Mouse (Mus musculus): ENCODE results near the gene Bcl9l. TPM values are rescaled to one million over a fixed set of nuclear protein-coding genes. Genes with fewer than 3 reads are reported as not detected.

Bcl9l gene
- polyA plus RNA-seq, 1 experiment from 2014 or later, result 16.9 TPM

DNA sequence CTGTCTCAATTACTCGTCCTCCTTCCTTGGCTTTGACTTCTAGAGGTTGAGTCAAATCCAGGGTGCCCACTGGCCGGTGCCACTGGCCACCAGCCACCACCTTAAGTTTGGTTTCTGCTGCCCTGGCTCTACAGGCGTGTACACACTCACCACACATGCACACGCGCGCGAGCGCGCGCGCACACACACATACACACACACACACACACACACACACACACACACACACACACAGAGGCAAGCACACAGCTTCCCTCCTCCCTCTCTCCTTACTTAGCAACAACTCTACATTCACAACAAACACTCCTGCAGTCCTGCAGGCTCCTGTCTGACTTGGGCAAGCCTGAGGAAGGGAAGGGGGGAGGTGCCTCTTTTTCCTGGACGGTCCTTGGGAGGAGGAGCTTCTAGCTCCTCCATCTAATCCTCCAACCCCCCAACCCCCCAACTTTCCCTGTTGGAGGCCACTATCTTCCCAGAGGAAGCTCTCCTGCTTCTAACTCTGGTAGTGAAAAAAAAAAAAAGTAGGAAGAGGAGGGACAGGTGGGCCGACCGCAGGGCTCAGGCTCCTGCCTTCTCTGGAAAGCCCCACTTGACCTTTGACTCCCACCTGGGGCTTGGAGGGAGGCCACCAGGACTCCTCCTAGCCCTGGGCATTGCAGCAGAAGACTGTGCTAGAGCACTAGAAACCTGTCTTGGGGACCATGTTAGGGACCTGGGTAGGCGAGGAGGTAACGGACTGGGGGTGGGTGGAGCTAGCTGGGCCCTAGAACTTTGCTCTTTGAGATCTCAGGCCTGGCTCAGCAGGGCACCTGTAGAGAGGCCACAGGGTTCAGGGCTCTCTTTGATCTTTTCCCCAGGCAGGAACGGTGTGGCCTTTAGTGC is 7.7 kb downstream of the Bcl9l start:
- Histone ChIP-seq H3K9me3 (ENCODE audit: control insufficient read depth, low read length) (no peaks in the 10 kb centered on the region), H3K4me1 (ENCODE audit: control insufficient read depth, insufficient read depth, low read length) (peaks cover 88% of the 10 kb centered on the region), H3K27me3 (replicated peaks; ENCODE audit: control insufficient read depth, insufficient read depth, low read length) (no peaks in the 10 kb centered on the region), H3K27ac (replicated peaks; ENCODE audit: low read depth, low read length) (peak overlapping the region; percentile 92), H3K4me2 (ENCODE audit: low read depth, low read length) (peak overlapping the region; percentile 70), H3K36me3 (ENCODE audit: control insufficient read depth, insufficient read depth, low read length) (0 out of 2 replicates have a peak, but pooled peaks cover 8% of the 10 kb centered on the region), H3K9ac (ENCODE audit: low read depth, low read length) (peak overlapping the region; percentile 92), H3K4me3 (ENCODE audit: low read depth, low read length) (peak overlapping the region; percentile 82)
- 27% methylated on average over 7 of the region's 17 CpGs for WGBS
- DNase-seq (ENCODE audit: low spot score) (peak; percentile 76), ATAC-seq (ENCODE audit: low read depth) (no peak)

DNA sequence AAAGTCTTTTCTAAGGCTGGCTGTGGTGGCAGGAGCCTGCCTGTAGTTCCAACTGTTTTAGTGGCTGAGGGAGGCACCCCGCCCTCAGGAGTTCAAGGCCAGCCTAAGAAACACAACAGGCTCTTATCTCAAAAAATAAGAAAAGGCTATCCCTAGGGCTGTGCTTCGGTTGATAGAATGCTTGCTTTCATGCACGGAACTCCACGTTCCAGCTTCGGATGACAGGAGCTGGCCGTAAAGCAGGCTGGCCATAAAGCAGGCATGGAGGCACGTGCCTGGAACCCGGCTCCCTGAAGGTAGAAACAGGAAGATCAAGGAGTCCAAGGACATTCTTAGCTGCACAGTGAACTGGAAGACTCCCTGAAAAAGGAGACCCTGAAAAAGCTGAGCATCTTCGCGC is 8.7 kb downstream of the Bcl9l start:
- Histone ChIP-seq H3K4me2 (ENCODE audit: low read depth, low read length) (no peak overlapping the region), H3K9ac (ENCODE audit: low read depth, low read length) (no peak overlapping the region), H3K9me3 (ENCODE audit: control insufficient read depth, low read length) (no peaks in the 10 kb centered on the region), H3K27ac (replicated peaks; ENCODE audit: low read depth, low read length) (no peak overlapping the region), H3K4me3 (ENCODE audit: low read depth, low read length) (no peak overlapping the region), H3K27me3 (replicated peaks; ENCODE audit: control insufficient read depth, insufficient read depth, low read length) (no peaks in the 10 kb centered on the region), H3K36me3 (ENCODE audit: control insufficient read depth, insufficient read depth, low read length) (0 out of 2 replicates have a peak, but pooled peaks cover 4% of the 10 kb centered on the region), H3K4me1 (ENCODE audit: control insufficient read depth, insufficient read depth, low read length) (peaks cover 84% of the 10 kb centered on the region)
- 74% methylated on average over 10 of the region's 10 CpGs for WGBS
- ATAC-seq (ENCODE audit: low read depth) (no peak), DNase-seq (ENCODE audit: low spot score) (no peak)

DNA sequence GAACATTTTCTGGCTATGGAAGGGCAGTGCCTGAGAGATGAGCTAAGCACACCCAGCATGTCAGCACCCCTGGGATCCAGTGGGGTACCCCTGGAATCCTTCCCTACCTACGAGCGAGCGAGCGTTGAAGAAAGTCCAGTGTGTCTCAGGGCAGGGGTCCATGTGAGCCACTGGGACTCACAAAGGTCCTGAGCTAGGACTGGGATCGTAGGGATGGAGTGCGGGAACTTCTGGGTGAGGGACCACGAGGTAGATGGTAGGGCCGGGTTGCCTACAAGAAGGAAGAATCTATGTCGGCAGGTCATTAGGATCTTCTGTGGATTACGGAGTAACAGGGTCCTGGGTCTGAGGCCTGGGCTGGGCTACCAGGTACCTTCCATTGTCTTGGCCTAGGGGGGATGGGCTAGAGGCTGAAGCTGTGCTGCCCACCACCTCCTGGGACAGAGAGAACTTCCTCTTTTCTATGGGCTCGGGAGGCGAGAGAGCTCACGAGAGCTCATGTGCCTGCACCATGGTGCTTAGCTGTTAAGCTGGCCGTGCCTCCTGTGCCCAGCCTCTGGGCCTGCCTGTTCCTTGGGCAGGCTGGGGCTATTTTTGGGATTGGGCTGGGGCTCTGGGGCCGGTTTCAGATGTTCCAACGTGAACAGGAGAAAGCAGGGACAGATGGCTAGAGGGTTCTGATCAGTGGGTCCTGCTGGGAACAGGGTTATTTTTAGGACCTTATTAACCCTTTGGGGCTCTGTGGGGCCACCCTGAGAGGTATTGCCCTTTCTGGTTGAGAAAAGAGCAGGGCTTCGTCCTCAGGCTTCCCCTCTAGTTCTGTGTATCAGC is 10.2 kb downstream of the Bcl9l start:
- 56% methylated on average over 17 of the region's 17 CpGs for WGBS
- Histone ChIP-seq H3K36me3 (ENCODE audit: control insufficient read depth, insufficient read depth, low read length) (0 out of 2 replicates have a peak, but pooled peaks cover 4% of the 10 kb centered on the region), H3K9me3 (ENCODE audit: control insufficient read depth, low read length) (no peaks in the 10 kb centered on the region), H3K9ac (ENCODE audit: low read depth, low read length) (peak overlapping the region; percentile 47), H3K27me3 (replicated peaks; ENCODE audit: control insufficient read depth, insufficient read depth, low read length) (no peaks in the 10 kb centered on the region), H3K27ac (replicated peaks; ENCODE audit: low read depth, low read length) (peak overlapping the region; percentile 80; the same call in 1 of the 2 replicates), H3K4me1 (ENCODE audit: control insufficient read depth, insufficient read depth, low read length) (peaks cover 84% of the 10 kb centered on the region), H3K4me2 (ENCODE audit: low read depth, low read length) (peak overlapping the region; percentile 38), H3K4me3 (ENCODE audit: low read depth, low read length) (no peak overlapping the region)
- ATAC-seq (ENCODE audit: low read depth) (no peak), DNase-seq (ENCODE audit: low spot score) (no peak)

DNA sequence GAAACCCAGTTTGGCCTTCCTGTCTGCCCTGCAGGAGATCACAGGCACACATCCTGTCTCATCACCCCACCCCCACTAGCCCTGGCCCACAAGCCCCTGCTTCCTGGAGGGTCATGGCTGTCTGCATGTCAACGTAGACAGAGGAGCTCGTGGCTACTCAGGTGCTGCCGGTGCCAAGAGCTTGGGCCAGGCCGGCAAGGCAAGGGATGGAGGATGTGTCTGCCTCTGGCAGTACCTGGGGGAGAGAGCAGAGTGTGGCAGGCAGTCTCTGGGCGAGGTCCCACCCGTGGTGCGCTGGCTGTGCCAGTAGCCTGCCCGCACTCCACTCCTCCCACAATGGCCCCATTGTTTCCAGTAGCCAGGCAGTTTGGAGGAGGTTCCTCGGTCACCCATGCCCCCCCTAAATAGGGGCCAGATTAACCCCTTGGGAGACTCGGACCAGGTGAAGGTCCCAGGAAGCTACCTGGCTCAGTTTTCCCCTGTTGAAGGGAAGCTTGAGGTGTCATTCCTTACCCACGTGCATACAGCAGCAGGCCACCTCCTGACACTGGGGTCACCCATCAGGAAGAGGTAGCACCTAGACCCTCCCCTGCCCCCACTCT is 11.7 kb downstream of the Bcl9l start:
- peaks cover 76% of the 10 kb centered on the region for H3K4me1 ChIP-seq (ENCODE audit: control insufficient read depth, insufficient read depth, low read length)
- 0 out of 2 replicates have a peak, but pooled peaks cover 4% of the 10 kb centered on the region for H3K36me3 ChIP-seq (ENCODE audit: control insufficient read depth, insufficient read depth, low read length)
- H3K27ac ChIP-seq (replicated peaks; ENCODE audit: low read depth, low read length), result peak overlapping the region; percentile 80
- peak overlapping the region; percentile 26; the same call in 1 of the 2 replicates for H3K9ac ChIP-seq (ENCODE audit: low read depth, low read length)
- no peaks in the 10 kb centered on the region for H3K27me3 ChIP-seq (replicated peaks; ENCODE audit: control insufficient read depth, insufficient read depth, low read length)
- H3K9me3 ChIP-seq (ENCODE audit: control insufficient read depth, low read length), result no peaks in the 10 kb centered on the region
- peak overlapping the region; percentile 38 for H3K4me2 ChIP-seq (ENCODE audit: low read depth, low read length)
- DNase-seq (ENCODE audit: low spot score), result peak; percentile 61
- 17% methylated on average over 11 of the region's 11 CpGs for WGBS
- H3K4me3 ChIP-seq (ENCODE audit: low read depth, low read length), result peak overlapping the region; percentile 3; the same call in 1 of the 2 replicates
- ATAC-seq (ENCODE audit: low read depth), result no peak

DNA sequence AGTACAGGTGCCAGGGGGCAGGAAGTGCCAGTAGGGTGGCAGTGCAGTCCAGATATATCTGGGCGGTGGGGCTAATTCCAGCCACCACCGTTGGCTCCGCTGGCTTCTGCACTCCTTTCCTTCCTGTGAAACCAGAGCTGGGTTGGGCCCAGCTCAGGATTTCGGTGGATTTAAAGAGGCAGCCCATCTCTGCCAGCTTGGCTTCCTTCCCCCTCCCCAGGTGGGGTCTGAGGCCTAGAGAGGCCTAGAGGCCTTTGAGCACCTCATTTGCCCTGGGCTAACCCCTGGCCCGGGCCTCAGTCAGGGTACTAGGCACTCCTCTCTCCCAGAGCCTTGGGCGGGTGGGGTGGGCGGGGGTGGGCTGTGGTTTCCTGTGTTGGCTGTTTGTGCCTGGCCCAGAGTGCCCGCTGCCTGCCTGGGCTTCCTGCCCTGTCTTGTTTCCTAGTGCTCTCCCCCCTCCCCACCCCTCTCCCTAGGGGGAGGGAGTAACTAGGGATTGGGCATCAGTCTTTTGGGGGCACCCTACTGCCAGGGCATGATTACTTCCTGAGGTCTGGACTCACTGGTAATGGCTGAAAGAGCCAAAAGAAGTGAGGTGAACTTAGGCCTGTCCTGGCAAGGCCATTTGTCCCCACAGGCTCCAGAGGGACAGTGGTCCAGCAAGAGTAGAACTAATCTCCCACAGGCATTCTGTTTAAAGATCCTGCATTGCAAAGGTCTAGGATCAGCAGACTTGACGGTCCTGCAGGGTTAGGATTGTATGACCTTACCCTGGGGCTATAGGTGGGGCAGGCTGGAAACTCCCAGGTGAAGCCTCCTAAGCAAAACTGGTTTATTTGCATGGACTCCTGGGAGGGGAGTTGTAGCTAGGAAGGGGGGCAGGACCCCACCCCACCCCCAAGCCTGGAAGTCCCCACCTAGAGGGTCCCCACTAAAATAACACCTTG is 12.5 kb downstream of the Bcl9l start:
- Histone ChIP-seq H3K9ac (ENCODE audit: low read depth, low read length) (peak overlapping the region; percentile 26; the same call in 1 of the 2 replicates), H3K4me3 (ENCODE audit: low read depth, low read length) (peak overlapping the region; percentile 3; the same call in 1 of the 2 replicates), H3K4me2 (ENCODE audit: low read depth, low read length) (peak overlapping the region; percentile 38), H3K9me3 (ENCODE audit: control insufficient read depth, low read length) (no peaks in the 10 kb centered on the region), H3K4me1 (ENCODE audit: control insufficient read depth, insufficient read depth, low read length) (peaks cover 74% of the 10 kb centered on the region), H3K27ac (replicated peaks; ENCODE audit: low read depth, low read length) (peak overlapping the region; percentile 80), H3K27me3 (replicated peaks; ENCODE audit: control insufficient read depth, insufficient read depth, low read length) (no peaks in the 10 kb centered on the region), H3K36me3 (ENCODE audit: control insufficient read depth, insufficient read depth, low read length) (0 out of 2 replicates have a peak, but pooled peaks cover 4% of the 10 kb centered on the region)
- ATAC-seq (ENCODE audit: low read depth) (no peak), DNase-seq (ENCODE audit: low spot score) (peak; percentile 69)
- 32% methylated on average over 8 of the region's 9 CpGs for WGBS

DNA sequence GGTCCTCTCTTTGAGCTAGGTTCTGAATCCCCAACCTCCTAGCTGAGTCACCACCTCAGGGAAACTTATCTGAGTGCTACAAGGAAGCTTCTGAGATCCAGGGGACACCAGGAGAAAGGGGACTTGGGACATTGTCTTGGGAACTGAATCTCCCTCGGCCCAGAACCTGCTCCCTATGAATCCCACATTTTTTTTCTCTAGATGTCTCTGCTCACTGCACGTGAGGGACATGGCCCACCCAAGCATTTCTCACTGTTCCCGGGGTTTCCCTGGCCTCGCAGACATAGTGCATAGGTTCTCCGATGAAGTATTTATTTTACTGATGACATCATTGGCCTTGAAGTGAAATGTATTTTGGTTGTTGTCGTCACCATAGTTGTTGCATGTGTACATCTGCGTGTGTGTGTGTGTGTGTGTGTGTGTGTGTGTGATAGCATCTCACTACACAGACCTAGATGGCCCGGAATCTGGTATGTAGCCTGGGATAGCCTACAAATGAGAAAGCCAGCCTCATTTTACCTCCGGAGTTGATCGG is 13.3 kb downstream of the Bcl9l start:
- H3K9ac ChIP-seq (ENCODE audit: low read depth, low read length), result no peak overlapping the region; the same call in 1 of the 2 replicates
- H3K9me3 ChIP-seq (ENCODE audit: control insufficient read depth, low read length), result no peaks in the 10 kb centered on the region
- H3K27me3 ChIP-seq (replicated peaks; ENCODE audit: control insufficient read depth, insufficient read depth, low read length), result no peaks in the 10 kb centered on the region
- peaks cover 74% of the 10 kb centered on the region for H3K4me1 ChIP-seq (ENCODE audit: control insufficient read depth, insufficient read depth, low read length)
- no peak overlapping the region for H3K4me3 ChIP-seq (ENCODE audit: low read depth, low read length)
- H3K36me3 ChIP-seq (ENCODE audit: control insufficient read depth, insufficient read depth, low read length), result peaks cover 9% of the 10 kb centered on the region; the same call in 1 of the 2 replicates
- DNase-seq (ENCODE audit: low spot score), result no peak
- no peak overlapping the region for H3K4me2 ChIP-seq (ENCODE audit: low read depth, low read length)
- no peak for ATAC-seq (ENCODE audit: low read depth)
- 79% methylated on average over 10 of the region's 10 CpGs for WGBS
- H3K27ac ChIP-seq (replicated peaks; ENCODE audit: low read depth, low read length), result peak overlapping the region; percentile 80

DNA sequence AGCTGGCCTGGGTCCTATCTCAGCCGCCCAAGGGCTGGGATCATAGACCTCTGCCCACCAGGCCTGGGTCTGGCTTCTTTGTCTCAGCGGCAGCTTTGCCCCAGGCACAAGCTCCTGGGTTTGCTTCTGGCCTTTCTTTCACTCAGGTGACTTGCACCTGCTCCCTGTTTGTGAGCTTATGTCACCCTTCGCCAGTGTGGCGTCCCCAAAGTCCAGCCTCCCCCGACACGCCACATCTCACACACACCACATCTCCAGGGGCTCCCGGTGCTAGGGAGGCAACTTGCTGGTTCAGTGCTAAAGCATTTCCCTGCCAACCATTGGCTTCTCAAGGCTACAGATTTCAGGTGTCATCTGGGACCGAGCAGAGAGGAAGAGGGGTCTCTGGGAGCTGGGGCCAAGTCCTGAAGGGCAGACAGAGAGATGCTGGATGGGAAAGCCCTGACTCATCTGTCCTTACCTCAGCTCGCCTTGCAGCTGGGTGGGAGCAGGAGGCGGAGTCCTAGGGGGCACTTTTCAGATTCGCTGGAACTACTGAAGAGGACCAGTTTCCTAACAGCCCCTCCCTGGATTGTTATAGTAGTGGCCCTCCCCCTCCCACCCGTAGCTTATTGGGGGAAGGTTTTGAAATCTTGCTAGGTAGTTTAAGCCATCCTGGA is 14.3 kb downstream of the Bcl9l start:
- Histone ChIP-seq H3K27me3 (replicated peaks; ENCODE audit: control insufficient read depth, insufficient read depth, low read length) (no peaks in the 10 kb centered on the region), H3K4me2 (ENCODE audit: low read depth, low read length) (peak overlapping the region; percentile 91; the same call in 1 of the 2 replicates), H3K4me3 (ENCODE audit: low read depth, low read length) (peak overlapping the region; percentile 3; the same call in 1 of the 2 replicates), H3K27ac (replicated peaks; ENCODE audit: low read depth, low read length) (peak overlapping the region; percentile 93), H3K9ac (ENCODE audit: low read depth, low read length) (peak overlapping the region; percentile 30; the same call in 1 of the 2 replicates), H3K9me3 (ENCODE audit: control insufficient read depth, low read length) (no peaks in the 10 kb centered on the region), H3K4me1 (ENCODE audit: control insufficient read depth, insufficient read depth, low read length) (peaks cover 82% of the 10 kb centered on the region), H3K36me3 (ENCODE audit: control insufficient read depth, insufficient read depth, low read length) (peaks cover 13% of the 10 kb centered on the region; the same call in 1 of the 2 replicates)
- ATAC-seq (ENCODE audit: low read depth), result no peak
- DNase-seq (ENCODE audit: low spot score), result peak; percentile 43
- WGBS, result 36% methylated on average over 11 of the region's 12 CpGs
